Mouse (Mus musculus) frontal cortex, adult 2 months (tissue): Measurements from ENCODE around the gene Pafah1b3. TPM values are rescaled to one million over a fixed set of nuclear protein-coding genes. Genes with fewer than 3 reads are reported as not detected.
"Not testable (repeated sequence)": the region's sequence is repeated elsewhere in the genome, so short reads cannot be mapped to it uniquely, and the experiment has no call there.

Experiments used
- DNase-seq, 2 experiments: peaks; one replicate each; pipeline ENCODE4 v3.0.0; 2022; ENCODE audit warnings: low spot score in 1 of 2; ENCODE audit errors: extremely low spot score in 1 of 2
- polyA plus RNA-seq: library from polyadenylated mRNA; depleted of rRNA; stranded (reverse); fragments of >200 nt; gene quantifications from 2 replicates; pipeline ENCODE4 v1.2.3, GENCODE M21; 2012

Pafah1b3 gene
- polyA plus RNA-seq, 1 experiment, result 43.0 TPM

- DNase-seq, result no peak
Observed at GRCm38 (mm10) chr7:25269545-25270271, 28.1 kb downstream of the Pafah1b3 start.

GRCm38 (mm10) chr7:25269029-25269428, 28.8 kb downstream of the Pafah1b3 start:
- DNase-seq, result no peak

GRCm38 (mm10) chr7:25268588-25268987, 29.2 kb downstream of the Pafah1b3 start:
- DNase-seq, result no peak

GRCm38 (mm10) chr7:25267751-25268463, 29.9 kb downstream of the Pafah1b3 start:
- DNase-seq, result peak; percentile 99 to 100

DNA sequence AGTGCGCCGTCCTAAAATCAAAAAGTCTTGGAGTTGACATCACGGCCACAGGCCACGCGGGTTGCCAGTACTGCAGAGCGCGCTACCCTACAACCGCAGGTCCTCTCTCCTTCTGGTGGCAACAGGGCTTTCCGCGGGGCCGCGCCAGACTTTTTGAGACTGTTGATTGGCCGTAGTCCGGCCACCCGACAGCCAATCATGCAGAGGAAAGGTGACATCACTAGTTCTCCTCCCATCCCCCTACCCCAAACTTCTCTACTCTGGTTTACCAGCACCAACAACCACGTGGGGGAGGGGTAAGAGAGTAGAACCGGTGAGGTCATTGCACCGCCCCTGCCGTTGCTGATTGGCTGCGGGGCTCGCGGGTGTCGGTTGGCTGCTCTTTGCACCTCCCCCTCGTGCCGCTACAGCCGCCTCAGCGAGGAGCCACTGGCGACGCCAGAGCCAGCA, 30.5 kb downstream of the Pafah1b3 start, which contains the start of gene Cic:
TSS of gene Cic (plus strand) at position 404 of the 450 bp plus-strand sequence.
- DNase-seq, result peak; percentile 99 to 100

GRCm38 (mm10) chr7:25266180-25266962, 31.4 kb downstream of the Pafah1b3 start:
- no peak for DNase-seq

DNA sequence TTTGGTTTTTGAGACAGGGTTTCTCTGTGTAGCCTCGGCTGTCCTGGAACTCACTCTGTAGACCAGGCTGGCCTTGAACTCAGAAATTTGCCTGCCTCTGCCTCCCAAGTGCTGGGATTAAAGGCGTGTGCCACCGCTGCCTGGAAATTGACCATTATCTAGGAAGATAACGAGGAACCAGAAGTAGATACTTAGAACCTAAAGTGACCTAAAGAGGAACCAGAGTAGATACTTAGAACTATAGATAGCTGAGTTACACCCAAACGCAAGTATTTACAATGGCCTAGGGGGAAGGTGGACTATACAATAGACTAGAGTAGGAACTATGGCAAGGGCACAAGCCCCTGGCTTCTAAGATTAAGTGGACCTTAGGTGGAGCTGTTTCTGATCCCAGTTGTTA, 32.0 kb downstream of the Pafah1b3 start:
- not testable (repeated sequence) for DNase-seq

- no peak for DNase-seq
Observed at GRCm38 (mm10) chr7:25263968-25264870, 33.6 kb downstream of the Pafah1b3 start.

GRCm38 (mm10) chr7:25261896-25262295, 35.9 kb downstream of the Pafah1b3 start:
- DNase-seq, result no peak

- no peak for DNase-seq
Observed at GRCm38 (mm10) chr7:25251822-25252221, 46.0 kb downstream of the Pafah1b3 start.

GRCm38 (mm10) chr7:25251071-25251791, 46.6 kb downstream of the Pafah1b3 start:
- no peak for DNase-seq

DNA sequence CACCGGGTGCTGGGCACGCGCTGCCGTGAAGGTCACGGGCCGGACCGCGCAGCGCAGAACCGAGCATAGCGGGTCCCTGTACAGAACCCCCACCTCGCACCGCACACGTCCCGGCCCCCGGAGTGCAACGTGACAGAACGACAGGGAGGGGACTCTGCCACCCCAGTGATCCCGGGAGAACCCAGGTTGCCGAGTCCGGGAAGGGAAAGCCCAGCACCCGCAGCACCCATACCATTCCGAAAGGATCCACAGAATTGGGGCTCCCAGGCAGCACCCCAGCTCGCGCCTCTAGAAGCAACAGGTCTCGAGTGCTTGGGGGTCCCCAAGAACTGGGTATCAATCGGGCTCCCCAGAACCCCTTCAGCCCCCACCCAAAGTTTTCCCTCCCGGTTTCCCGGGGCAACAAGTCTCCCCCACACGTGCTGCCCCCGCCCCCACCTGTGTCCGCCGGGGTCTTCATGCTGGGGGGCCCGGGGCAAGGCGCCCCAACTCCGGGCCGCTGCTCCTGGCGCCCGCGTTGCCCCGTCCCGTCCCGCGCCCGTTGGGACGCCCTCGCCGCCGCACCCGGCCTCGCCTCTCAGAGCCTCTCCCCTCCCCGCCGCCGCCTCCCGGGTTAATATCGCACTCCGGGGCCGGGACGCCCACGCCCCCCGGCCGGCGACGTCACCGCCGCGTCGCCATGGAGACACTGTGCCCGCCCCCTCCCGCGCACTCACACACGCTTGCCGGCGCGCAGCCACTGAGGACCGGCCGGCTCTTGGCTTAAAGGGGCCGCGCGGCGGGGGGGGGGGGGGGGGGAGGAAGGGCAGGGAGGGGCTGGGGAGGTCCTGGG, 47.4 kb downstream of the Pafah1b3 start, which contains the start of gene Erf:
TSS of gene Erf (minus strand) at position 621 of the 832 bp plus-strand sequence.
- DNase-seq, result peak; percentile 87 to 95

DNA sequence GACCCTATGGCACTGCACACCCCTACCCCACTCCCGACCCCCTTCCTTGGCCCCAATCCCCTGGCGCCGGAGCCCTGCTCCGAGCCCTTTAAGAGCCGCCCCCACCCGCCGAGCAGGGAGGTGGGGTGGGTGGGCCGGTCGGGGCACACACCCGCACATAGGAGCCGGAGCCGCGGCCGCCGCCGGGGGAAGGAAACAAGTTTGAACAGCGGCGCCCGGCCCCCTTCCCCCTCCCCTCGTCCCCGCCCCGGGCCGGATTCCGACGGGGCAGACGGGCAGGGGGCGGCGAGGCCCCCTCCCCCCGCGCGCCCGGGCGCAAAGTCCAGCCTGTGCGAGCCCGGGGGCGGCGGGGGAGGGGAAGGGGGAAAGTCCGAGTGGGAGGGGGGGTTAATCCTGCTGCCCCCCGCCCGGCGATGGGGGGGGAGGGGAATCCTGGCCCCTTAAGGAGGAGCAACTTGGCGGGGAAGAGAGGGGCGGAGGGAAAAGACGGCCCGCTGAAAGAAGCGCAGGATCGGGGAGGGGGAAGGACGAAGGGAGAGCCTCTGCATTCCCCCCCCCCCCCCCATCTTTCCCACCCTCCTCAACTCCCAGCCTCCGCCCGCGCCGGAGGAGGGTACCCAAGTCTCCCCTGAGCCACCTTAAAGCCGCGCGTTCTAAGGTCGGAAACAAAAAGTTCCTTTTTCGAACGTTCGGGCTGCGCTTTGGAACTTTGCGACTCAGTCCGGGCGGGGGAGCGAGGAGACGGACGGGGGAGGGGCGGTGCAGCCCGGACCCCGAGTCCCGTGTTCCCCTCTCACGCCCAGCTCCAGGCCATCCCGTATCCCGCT, 48.3 kb downstream of the Pafah1b3 start:
- DNase-seq, result peak in 1 of 2 experiments; percentile 61

DNA sequence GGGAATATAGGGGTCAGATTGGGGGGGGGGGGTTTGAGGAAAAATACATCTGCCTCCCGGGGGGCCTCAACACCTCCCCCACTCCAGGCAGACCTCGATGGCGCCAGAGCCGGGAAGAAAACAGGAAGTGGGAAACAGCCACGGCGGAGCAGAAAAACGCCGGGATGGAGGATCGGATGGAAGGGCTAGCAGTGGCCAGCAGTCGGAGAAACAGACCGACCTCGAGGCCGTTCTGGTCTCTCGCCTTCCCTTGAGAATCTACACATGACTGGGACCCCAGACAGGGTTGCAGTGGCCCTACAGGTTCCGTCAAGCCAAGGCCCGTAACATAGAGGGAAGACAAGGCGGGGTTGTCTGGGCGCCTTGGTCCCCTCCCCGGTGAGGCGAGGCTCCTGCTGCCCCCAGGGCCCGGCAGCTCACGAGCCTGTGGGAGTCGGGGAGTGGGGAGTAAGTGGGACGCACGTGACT, 48.9 kb downstream of the Pafah1b3 start:
- DNase-seq, result no peak

DNA sequence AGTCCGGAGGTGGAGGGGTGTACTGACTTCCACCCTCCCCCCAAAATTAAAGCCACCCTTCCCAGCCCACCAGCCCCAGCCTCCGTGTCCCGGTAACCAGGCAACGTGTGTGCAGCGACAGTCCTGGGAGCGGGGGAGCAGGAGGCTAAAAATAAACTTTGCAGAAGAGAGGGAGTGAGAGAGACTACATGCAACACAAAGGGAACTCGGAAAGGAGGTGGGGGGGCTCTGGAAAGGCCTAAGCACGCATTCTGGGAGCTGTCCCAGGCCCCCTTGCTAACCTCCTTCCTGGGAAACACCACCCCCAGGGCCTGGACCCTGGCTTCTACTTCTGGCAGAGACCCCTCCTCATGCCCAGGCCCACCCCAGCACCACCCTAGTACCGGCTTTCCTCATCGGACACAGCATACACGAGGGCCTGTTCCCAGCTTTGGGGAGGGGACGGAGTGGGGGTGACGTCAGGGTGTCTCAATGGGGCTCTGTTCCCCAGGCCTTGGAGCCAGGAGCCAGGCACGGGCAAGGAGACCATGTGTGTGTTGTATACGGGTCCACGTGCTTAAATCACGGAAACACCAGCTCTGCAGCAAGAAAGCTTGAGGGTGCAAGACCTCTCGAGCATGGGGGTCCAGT, 49.7 kb downstream of the Pafah1b3 start:
- peak; percentile 80 to 85 for DNase-seq

DNA sequence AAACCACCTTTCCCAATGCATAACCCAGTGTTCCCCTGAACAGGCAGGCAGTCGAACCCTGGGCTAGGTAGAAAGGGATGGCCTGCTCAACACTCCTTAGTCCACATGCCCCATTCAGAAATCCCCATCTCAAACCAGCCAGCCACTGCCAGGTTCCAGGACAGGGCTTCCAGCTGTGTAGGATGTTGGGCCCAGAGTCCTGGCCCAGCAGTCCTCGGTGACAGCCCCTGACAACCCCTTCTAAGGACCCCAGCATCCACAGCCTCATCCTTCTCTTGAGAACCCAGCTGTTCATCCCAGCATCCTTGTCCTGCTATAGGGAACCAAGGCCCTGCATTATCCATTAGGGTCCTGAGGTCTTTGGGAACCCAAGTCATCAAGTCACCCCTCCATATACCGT, 50.3 kb downstream of the Pafah1b3 start:
- DNase-seq, result no peak

DNA sequence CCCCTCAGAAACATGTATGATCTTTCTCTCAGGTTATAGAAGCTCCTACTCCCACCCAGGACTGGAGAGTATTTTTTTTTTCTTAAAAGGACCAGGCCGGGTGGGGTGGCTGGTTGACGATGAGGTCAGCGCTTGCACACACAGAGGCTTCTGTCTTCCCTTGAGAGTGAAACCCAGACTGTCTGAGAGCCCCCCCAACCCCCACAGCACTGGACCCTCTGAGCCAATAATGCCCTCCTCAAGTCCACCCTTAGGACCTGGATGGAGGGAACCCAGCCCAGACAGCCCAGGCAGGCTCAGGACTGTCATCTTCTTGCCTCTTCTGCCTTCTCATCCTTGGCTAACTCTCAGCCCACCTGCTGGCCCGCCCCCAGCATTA, 51.0 kb downstream of the Pafah1b3 start:
- no peak for DNase-seq
